Mouse (Mus musculus): ENCODE measurements around the gene Prdx6b.

Prdx6b gene

GRCm38 (mm10) chr2:80315242-80316161, 23.2 kb downstream of the Prdx6b start, which contains the start of gene Dnajc10:
Gene Dnajc10, plus strand, starts transcription at chr2:80315466.
- POLR2A ChIA-PET: interaction anchor here in 2 of 4 experiments (0.6 to 0.7 kb wide), 4 partner anchors 16 to 871 kb away, joined by 3 to 4 read pairs (median 3); no protein-coding TSS in a partner anchor
- CTCF ChIA-PET: no interaction called here

GRCm38 (mm10) chr2:80322878-80323277, 30.6 kb downstream of the Prdx6b start:
- CTCF ChIA-PET: no interaction called here
- POLR2A ChIA-PET: no interaction called here

- ChIA-PET POLR2A (no interaction called here), CTCF (no interaction called here)
Observed at GRCm38 (mm10) chr2:80325779-80326178, 33.5 kb downstream of the Prdx6b start.

GRCm38 (mm10) chr2:80327272-80327671, 35.0 kb downstream of the Prdx6b start:
- CTCF ChIA-PET: no interaction called here
- POLR2A ChIA-PET: no interaction called here

- CTCF ChIA-PET: no interaction called here
Observed at GRCm38 (mm10) chr2:80328961-80329653, 36.8 kb downstream of the Prdx6b start.

GRCm38 (mm10) chr2:80340537-80340936, 48.3 kb downstream of the Prdx6b start:
- ChIA-PET CTCF (no interaction called here), POLR2A (no interaction called here)

More at GRCm38 (mm10) chr2:80328961-80329653, 36.8 kb downstream of the Prdx6b start:
- POLR2A ChIA-PET: no interaction called here

Measured in embryonic stem cell, embryonic (primary cell).